Mouse (Mus musculus): ENCODE measurements around the gene Htr2b. TPM values are rescaled to one million over a fixed set of nuclear protein-coding genes. Genes with fewer than 3 reads are reported as not detected.

Gene Htr2b
- under 1 TPM; 0.31 to 0.80 TPM for total RNA-seq (2021)
- long read RNA-seq, experiment 1 = 0 reads
- long read RNA-seq, experiment 2 = 0 reads

GRCm38 (mm10) chr1:86111779-86112178 is at the start of gene Htr2b:
Htr2b (minus strand) TSS chr1:86111970.
- peak; percentile 49 for DNase-seq
- intact Hi-C loops (cut with DNase I; ENCODE audit: low total_unique reads) = no loop called here

DNA sequence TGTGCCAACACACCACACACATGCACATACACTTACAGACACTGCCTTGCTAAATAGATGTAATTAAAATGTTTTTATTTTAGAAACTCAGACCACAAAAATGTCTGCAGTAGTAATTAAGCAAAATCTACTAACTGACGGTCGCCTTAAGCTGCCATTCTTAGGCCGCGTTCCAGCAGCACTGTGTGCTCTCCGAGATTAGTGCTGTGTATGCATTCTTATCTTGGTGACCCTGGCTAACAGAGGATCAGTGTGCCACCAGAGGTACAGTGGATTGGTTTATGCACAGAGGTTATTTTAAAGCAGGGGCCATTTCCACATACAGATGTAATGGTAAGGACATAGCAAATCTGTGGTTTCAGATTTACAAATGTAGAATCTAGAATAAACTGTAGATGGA is 49.3 kb upstream of the Htr2b start:
- intact Hi-C loops (cut with DNase I; ENCODE audit: low total_unique reads) = no loop called here
- DNase-seq = no peak

- no peak for DNase-seq
- intact Hi-C loops (cut with DNase I; ENCODE audit: low total_unique reads) = no loop called here
Observed at GRCm38 (mm10) chr1:86160479-86160878, 48.7 kb upstream of the Htr2b start.

DNA sequence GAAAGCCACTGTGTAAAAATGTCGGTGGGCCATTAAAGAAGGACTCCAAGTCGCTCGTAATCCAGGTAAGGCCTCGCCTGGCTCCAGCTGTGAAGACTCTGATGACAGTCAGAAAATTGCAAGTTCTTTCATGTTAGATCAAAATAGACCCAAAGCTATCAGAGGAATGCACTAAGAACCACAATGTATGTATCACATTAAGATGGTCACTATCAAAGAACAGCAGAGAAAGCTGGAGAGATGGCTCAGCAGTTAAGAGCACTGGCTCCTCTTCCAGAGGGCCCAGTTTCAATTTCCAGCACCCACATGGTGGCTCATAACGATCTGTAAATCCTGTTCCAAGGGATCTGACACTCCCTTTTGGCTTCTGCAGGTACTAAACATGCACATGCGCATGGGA is 48.3 kb upstream of the Htr2b start:
- intact Hi-C loops (cut with DNase I; ENCODE audit: low total_unique reads) = no loop called here
- no peak for DNase-seq

GRCm38 (mm10) chr1:86156595-86156994 is 44.8 kb upstream of the Htr2b start:
- intact Hi-C loops (cut with DNase I; ENCODE audit: low total_unique reads) = no loop called here
- no peak for DNase-seq

DNA sequence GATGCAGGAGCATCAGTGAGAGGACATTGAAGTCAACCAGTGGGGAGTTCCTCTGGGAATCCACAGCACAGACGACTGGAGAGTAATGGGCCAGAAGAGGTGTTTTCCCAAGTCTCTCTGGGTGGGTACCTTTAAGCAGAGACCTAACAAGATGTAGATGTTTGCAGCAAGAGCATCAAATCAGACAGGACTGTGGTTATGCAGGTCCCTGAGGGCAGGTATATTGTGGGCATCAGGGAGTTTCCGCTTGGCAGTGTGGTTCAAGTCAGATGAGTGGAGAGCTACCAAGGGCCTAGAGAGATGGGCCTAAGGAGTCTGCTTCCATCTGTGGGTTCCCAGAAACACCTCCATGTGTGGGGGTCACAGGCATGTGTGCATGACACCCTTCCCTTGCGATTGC is 44.3 kb upstream of the Htr2b start:
- no peak for DNase-seq
- intact Hi-C loops (cut with DNase I; ENCODE audit: low total_unique reads) = no loop called here

GRCm38 (mm10) chr1:86154824-86155164 is 43.0 kb upstream of the Htr2b start:
- no peak for DNase-seq
- intact Hi-C loops (cut with DNase I; ENCODE audit: low total_unique reads) = no loop called here

DNA sequence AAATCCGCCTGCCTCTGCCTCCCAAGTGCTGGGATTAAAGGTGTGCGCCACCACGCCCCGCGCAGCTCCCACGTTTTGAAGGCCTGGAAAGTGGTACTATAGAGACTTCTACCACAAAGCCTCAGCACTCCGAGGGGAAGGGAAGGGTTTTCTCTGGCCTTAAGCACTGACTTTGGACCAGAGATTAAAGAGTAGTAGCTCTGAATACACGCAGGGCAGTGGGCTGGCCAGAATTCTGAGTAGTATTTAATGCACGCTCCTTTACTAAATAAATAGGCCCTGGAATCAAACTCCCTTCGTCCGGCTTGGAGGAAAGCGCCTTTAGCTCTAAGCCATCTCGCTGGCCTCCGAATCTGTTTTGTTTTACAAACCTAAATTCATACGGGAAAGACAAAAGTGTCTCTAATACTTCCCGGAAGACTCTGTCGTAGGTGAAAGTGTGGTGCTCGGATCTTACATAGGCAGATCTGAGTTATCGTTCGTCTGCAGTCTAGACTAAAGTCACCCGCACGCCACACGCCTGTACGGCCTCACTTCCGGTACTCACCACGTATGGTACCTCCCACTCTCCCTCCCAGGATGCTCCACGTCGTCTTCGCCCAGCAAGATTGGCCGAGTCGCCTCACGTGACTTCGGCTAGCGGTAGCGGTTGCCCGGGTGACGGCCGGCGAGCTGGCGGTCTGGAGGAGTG is 42.5 kb upstream of the Htr2b start, which contains the start of gene Armc9:
Armc9 (plus strand) TSS at position 648 of the 691 bp plus-strand sequence.
- intact Hi-C loops (cut with DNase I; ENCODE audit: low total_unique reads) = no loop called here
- DNase-seq = peak; percentile 95

- intact Hi-C loops (cut with DNase I; ENCODE audit: low total_unique reads) = no loop called here
- DNase-seq = no peak
Observed at GRCm38 (mm10) chr1:86152618-86153017, 40.8 kb upstream of the Htr2b start.

GRCm38 (mm10) chr1:86151376-86151775 is 39.6 kb upstream of the Htr2b start:
- DNase-seq = no peak
- intact Hi-C loops (cut with DNase I; ENCODE audit: low total_unique reads) = no loop called here

- no peak for DNase-seq
- intact Hi-C loops (cut with DNase I; ENCODE audit: low total_unique reads) = no loop called here
Observed at GRCm38 (mm10) chr1:86150929-86151328, 39.2 kb upstream of the Htr2b start.

DNA sequence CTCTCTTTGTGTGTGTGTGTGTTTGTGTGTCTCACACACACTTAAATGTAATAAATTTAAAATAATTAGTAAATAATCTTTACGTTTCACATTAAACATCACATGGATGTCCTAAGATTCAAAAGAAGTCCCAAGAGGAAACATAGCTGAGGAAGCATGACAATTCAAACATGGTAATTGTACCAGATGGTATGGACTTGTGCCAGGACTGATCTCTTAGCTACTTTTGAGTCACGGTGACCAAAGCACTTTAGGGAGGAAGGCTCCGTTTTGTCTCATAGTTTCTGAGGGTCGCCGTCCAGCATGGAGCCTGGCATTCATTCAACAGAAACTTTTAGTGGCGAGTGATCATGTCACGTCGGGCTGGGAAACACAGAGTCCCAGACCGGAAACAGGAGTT is 36.4 kb upstream of the Htr2b start:
- intact Hi-C loops (cut with DNase I; ENCODE audit: low total_unique reads) = no loop called here
- DNase-seq = no peak

DNA sequence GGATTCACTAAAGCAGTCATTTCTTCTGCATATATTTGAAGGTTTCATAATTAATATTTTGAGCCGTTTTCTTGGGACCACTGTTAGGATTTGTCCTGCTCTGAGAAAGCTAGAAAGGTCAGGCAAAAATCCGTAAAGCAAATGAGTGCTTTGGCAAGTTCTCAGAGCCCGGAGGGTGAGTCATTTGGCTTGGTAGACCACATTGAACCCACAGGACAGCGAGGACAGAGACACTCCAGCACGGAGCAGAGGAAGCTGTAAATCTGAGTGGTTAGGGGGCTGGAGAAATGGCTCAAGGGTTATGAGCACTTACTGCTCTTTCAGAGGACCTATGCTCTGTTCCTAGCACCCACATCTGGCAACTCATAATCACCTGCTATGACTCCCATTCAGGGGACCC is 35.8 kb upstream of the Htr2b start:
- peak; percentile 20 for DNase-seq
- intact Hi-C loops (cut with DNase I; ENCODE audit: low total_unique reads) = no loop called here

DNA sequence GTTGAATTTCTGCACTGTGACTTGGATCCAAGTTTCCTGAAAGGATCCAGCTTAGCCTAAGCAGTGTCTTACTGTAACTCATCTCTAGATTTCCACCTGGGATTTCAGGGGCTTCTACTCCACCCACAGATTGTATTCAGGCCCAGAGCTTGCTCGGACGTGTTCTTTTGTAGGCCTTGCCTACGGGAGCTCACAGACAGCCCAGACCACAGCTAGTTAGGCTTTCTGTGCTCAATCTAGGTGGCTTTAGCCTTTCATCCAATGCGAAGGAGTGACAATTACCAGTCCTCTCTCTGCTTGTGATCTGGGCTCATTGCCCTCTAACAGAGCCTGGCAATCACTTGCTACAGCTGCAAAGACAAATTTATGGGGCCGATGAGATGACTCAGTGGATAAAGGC is 34.5 kb upstream of the Htr2b start:
- intact Hi-C loops (cut with DNase I; ENCODE audit: low total_unique reads) = no loop called here
- no peak for DNase-seq

GRCm38 (mm10) chr1:86144001-86144944 is 32.5 kb upstream of the Htr2b start:
- no peak for DNase-seq
- intact Hi-C loops (cut with DNase I; ENCODE audit: low total_unique reads) = no loop called here

- intact Hi-C loops (cut with DNase I; ENCODE audit: low total_unique reads) = no loop called here
- no peak for DNase-seq
Observed at GRCm38 (mm10) chr1:86143165-86143564, 31.4 kb upstream of the Htr2b start.

DNA sequence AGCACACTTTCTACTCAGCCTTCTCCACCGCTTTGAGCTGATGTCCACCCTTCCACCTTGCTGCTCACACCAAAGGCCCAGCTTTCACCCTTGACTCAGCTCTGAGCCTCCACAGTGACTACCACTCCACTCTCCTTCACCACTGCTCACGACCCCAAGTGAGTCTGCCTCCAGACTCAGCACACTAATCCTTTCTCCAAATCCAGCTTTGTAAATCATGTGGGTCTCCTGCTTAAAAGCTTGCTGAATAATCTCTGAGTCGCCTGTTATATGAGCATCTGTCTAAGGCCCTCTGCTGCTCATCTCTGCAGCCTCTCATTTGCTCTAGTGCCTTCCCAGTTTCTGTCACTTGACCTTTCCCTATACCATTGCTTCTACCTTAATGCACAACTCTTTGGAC is 29.3 kb upstream of the Htr2b start:
- intact Hi-C loops (cut with DNase I; ENCODE audit: low total_unique reads) = no loop called here
- DNase-seq = no peak

GRCm38 (mm10) chr1:86135315-86135714 is 23.5 kb upstream of the Htr2b start:
- DNase-seq = no peak
- intact Hi-C loops (cut with DNase I; ENCODE audit: low total_unique reads) = no loop called here

- intact Hi-C loops (cut with DNase I; ENCODE audit: low total_unique reads) = no loop called here
- DNase-seq = no peak
Observed at GRCm38 (mm10) chr1:86133337-86133736, 21.6 kb upstream of the Htr2b start, which contains the start of gene Gm21972. Gm21972 (plus strand) TSS chr1:86133637.

DNA sequence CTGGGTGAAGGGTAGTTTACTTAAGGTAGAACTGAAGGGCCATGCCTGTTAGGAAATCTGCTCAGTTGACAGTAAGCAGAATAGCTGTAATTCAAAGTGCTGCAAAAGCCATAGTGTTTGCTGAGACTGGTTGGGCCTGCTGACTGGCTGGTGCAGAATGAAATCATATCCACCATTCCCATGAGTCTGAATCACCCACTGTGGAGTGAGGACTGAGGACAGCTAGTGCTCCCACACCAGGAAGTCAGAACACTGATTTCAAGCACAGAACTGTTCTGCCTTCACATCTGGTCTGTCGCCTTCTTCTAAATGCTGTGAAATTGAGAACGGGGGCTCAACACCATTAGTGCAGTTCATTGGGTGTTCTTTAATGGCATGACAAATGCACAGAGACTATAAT is 14.3 kb upstream of the Htr2b start:
- intact Hi-C loops (cut with DNase I; ENCODE audit: low total_unique reads) = no loop called here
- DNase-seq = no peak

DNA sequence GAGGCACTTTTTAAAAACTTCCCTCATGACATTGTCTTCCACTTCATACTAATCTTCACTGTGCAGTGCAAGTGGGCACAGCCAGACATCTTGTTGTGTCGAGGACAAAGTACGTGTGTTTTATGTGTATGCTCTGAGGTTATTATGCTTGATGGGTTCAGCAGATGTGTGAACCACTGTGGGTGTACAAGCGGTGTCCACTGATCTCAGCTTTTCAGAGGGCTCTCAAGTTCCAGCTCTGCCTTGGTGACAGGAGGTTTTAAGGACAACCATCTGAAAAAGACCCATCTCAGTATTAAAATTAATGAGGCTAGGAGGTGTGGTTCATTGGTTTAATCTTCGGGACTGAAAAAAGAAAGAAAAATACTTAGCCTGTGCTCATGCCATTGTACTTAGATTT is 7.8 kb upstream of the Htr2b start:
- DNase-seq = no peak

More for the DNA sequence above, 7.8 kb upstream of the Htr2b start:
- intact Hi-C loops (cut with DNase I; ENCODE audit: low total_unique reads) = no loop called here

All from gastrocnemius, postnatal 14 days (tissue).